Mouse (Mus musculus): ENCODE measurements around the gene Traf3ip2.

Traf3ip2 gene

GRCm38 (mm10) chr10:39682556-39682955 is 69.8 kb downstream of the Traf3ip2 start:
- no peak for DNase-seq

GRCm38 (mm10) chr10:39683481-39683880 is 70.7 kb downstream of the Traf3ip2 start:
- DNase-seq = no peak

GRCm38 (mm10) chr10:39686811-39687210 is 74.1 kb downstream of the Traf3ip2 start:
- peak; percentile 42 for DNase-seq

- no peak for DNase-seq
These were observed 75.1 kb downstream of the Traf3ip2 start for GRCm38 (mm10) chr10:39687851-39688250.

GRCm38 (mm10) chr10:39691351-39692064 is 78.8 kb downstream of the Traf3ip2 start:
- DNase-seq = no peak

- no peak for DNase-seq
These were observed 79.4 kb downstream of the Traf3ip2 start for GRCm38 (mm10) chr10:39692152-39692551.

Measured in thymus, postnatal 4 days (tissue).